ENCODE assay signal across 13 mouse cellular contexts in the genomic region with DNA sequence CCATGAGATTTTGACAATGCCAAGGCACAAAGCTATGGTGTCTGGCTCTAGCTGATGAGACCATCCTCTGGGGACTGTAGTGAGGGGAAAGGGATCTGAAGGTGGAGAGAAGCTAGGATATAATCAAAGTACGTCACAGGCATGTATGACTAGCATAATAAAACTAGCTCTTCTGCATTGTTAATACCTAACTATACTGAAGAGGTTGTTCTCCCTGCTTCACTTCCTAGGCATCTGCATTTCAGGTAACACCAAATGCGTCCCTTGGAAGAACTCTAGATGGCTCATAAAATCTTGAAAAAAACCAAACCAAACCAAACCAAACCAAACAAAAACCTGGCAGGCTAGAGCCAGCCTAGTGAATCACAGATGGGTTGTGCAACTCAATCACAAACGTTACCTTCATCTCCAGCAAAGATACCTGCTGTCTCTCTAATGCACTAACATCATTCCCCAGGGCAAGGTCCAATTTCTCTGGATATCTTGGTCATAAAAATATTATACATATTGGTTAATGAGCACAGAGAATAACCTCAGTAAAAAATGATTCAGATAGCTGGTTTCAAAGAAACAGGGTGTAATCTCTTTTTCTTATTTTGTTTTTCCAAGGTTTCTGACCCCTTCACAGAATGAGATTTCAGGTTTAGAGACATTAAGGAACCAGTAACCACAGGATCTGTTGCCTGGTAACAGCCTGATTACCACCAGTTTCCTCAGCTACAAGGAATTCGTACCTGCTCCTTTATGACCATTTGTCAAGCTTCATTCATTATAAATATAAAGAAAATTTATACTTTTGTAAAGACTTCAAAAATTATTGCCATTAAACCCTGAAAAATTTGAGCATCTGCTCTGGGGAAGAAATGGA.
DNase-seq lines count a peak whose midpoint lies in the region; ATAC-seq and TF ChIP-seq lines count a peak whose summit lies in the region.
"Had no signal": no experiment of that assay in that cellular context is flagged by ENCODE, and none has a peak within 500 bp of the region (broad histone marks: within the 10 kb centered on the region; RNA-seq: fewer than 3 reads in every experiment).

No protein-coding gene starts in this region.

- H3K9ac ChIP-seq in forebrain, embryonic 12.5 days: no peak overlapping the region
- no peak overlapping the region for H3K9ac ChIP-seq in MEL (ENCODE audit: control insufficient read depth, low read depth, low read length, poor library complexity, severe bottlenecking)
- H3K9ac ChIP-seq in midbrain, embryonic 12.5 days (replicated peaks): no peak overlapping the region
- H3K9ac ChIP-seq: lung, embryonic 14.5 days had no signal

- no peaks in the 10 kb centered on the region for H3K27me3 ChIP-seq in forebrain, embryonic 12.5 days
- H3K27me3 ChIP-seq in forebrain, embryonic 10.5 days (ENCODE audit: poor library complexity, severe bottlenecking): no peaks in the 10 kb centered on the region
- no peaks in the 10 kb centered on the region for H3K27me3 ChIP-seq in MEL (ENCODE audit: control insufficient read depth in 1 of 2, insufficient read depth in 2 of 2, low read length in 2 of 2)
- no peaks in the 10 kb centered on the region for H3K27me3 ChIP-seq in midbrain, embryonic 12.5 days

- H3K4me3 ChIP-seq in forebrain, embryonic 12.5 days (replicated peaks): no peak overlapping the region
- H3K4me3 ChIP-seq in forebrain, embryonic 10.5 days: no peak overlapping the region
- no peak overlapping the region for H3K4me3 ChIP-seq in MEL (ENCODE audit: control insufficient read depth in 1 of 2, insufficient read depth in 1 of 2, low read depth in 2 of 2, low read length in 2 of 2)
- H3K4me3 ChIP-seq in midbrain, embryonic 12.5 days: no peak overlapping the region
- H3K4me3 ChIP-seq: heart, embryonic 10.5 days had no signal

- TF ChIP-seq CTCF in MEL (IDR thresholded peaks at IDR 0.05 in 2 of 3, conservative IDR thresholded peaks at IDR 0.05 in 1 of 3; ENCODE audit: control insufficient read depth in 1 of 3, insufficient read depth in 1 of 3, low read depth in 2 of 3, low read length in 3 of 3, poor library complexity in 1 of 3, severe bottlenecking in 1 of 3): no peak

- TF ChIP-seq RAD21 in MEL (IDR thresholded peaks at IDR 0.05; ENCODE audit: low read depth, low read length): no peak

- TF ChIP-seq POLR2A in MEL (IDR thresholded peaks at IDR 0.05; ENCODE audit: control insufficient read depth in 1 of 2, insufficient read depth in 1 of 2, low read depth in 1 of 2, low read length in 2 of 2, poor library complexity in 1 of 2): no peak

- intact Hi-C loops in left cerebral cortex, postnatal 14 days (cut with DNase I): no loop called here

- H3K4me2 ChIP-seq in forebrain, embryonic 12.5 days: no peak overlapping the region
- H3K4me2 ChIP-seq in midbrain, embryonic 12.5 days (replicated peaks): no peak overlapping the region
- H3K4me2 ChIP-seq: lung, embryonic 14.5 days had no signal

- no peaks in the 10 kb centered on the region for H3K79me2 ChIP-seq in MEL (ENCODE audit: control insufficient read depth, insufficient read depth, low read length, poor library complexity)

- H3K4me1 ChIP-seq in forebrain, embryonic 12.5 days: peaks cover 11% of the 10 kb centered on the region
- H3K4me1 ChIP-seq in forebrain, embryonic 10.5 days: peaks cover 12% of the 10 kb centered on the region
- peaks cover 3% of the 10 kb centered on the region in 2 experiments; a peak in 2 of 4 replicates for H3K4me1 ChIP-seq in MEL (ENCODE audit: control insufficient read depth in 1 of 2, insufficient read depth in 2 of 2, low read length in 2 of 2)
- H3K4me1 ChIP-seq in midbrain, embryonic 12.5 days: 0 out of 2 replicates have a peak, but pooled peaks cover 6% of the 10 kb centered on the region
- H3K4me1 ChIP-seq: heart, embryonic 10.5 days had no signal

- TF ChIP-seq EP300 in MEL (IDR thresholded peaks at IDR 0.05; ENCODE audit: low read depth in 1 of 2, low read length in 2 of 2): no peak

- 61% methylated on average over 4 of the region's 4 CpGs for WGBS in forebrain, embryonic 12.5 days
- WGBS in forebrain, embryonic 10.5 days: 64% methylated on average over 4 of the region's 4 CpGs
- 45% methylated on average over 4 of the region's 4 CpGs for WGBS in midbrain, embryonic 12.5 days

- H3K27ac ChIP-seq in forebrain, embryonic 12.5 days: no peak overlapping the region
- no peak overlapping the region for H3K27ac ChIP-seq in forebrain, embryonic 10.5 days
- H3K27ac ChIP-seq in MEL (ENCODE audit: control insufficient read depth, low read depth, low read length): no peak overlapping the region
- H3K27ac ChIP-seq in midbrain, embryonic 12.5 days (replicated peaks): peak overlapping the region; percentile 65
- H3K27ac ChIP-seq: heart, embryonic 10.5 days had no signal

- no peak for DNase-seq in forebrain, embryonic 10.5 days (ENCODE audit: extremely low spot score, low spot score)
- DNase-seq in MEL (ENCODE audit: low read depth, low spot score): peak; percentile 18
- DNase-seq in cerebellum, postnatal 14 days: peak; percentile 21 to 54
- no peak for DNase-seq in right cerebral cortex, postnatal 25 days
- no peak for DNase-seq in heart, adult 11 months
- DNase-seq in left cerebral cortex, postnatal 14 days (ENCODE audit: low spot score in 2 of 2): no peak
- DNase-seq: adrenal gland, postnatal 36 days; lung, embryonic 14.5 days; right cerebral cortex, postnatal 14 days; thymus, postnatal 14 days had no signal

- no peaks in the 10 kb centered on the region for H3K36me3 ChIP-seq in forebrain, embryonic 12.5 days (replicated peaks)
- no peaks in the 10 kb centered on the region for H3K36me3 ChIP-seq in forebrain, embryonic 10.5 days (replicated peaks)
- peaks cover 0 to 8% of the 10 kb centered on the region in 2 experiments; a peak in 2 of 4 replicates for H3K36me3 ChIP-seq in MEL (ENCODE audit: control insufficient read depth in 1 of 2, insufficient read depth in 2 of 2, low read length in 2 of 2)
- H3K36me3 ChIP-seq in midbrain, embryonic 12.5 days: no peaks in the 10 kb centered on the region
- H3K36me3 ChIP-seq: heart, embryonic 10.5 days had no signal

- no peaks in the 10 kb centered on the region for H3K9me3 ChIP-seq in forebrain, embryonic 12.5 days
- H3K9me3 ChIP-seq in forebrain, embryonic 10.5 days: no peaks in the 10 kb centered on the region
- H3K9me3 ChIP-seq in MEL (replicated peaks; ENCODE audit: insufficient read depth, low read length): no peaks in the 10 kb centered on the region
- no peaks in the 10 kb centered on the region for H3K9me3 ChIP-seq in midbrain, embryonic 12.5 days
- H3K9me3 ChIP-seq: heart, embryonic 10.5 days had no signal

- ATAC-seq in forebrain, embryonic 12.5 days (ENCODE audit: low FRiP score): peak; percentile 57; the same call in 1 of the 2 replicates
- peak; percentile 55; the same call in 1 of the 2 replicates for ATAC-seq in midbrain, embryonic 12.5 days (ENCODE audit: low FRiP score, low read depth)

TF ChIP-seq in MEL, 35 proteins besides CTCF, POLR2A, EP300 and RAD21:
- TF ChIP-seq NRF1 (IDR thresholded peaks at IDR 0.05; ENCODE audit: insufficient read depth, low read depth, low read length, poor library complexity, severe bottlenecking) (no peak), HCFC1 (IDR thresholded peaks at IDR 0.05; ENCODE audit: low read depth, low read length) (no peak), ETS1 (IDR thresholded peaks at IDR 0.05; ENCODE audit: low read depth, low read length) (no peak), SIN3A (IDR thresholded peaks at IDR 0.05; ENCODE audit: low read length) (no peak), UBTF (IDR thresholded peaks at IDR 0.05; ENCODE audit: borderline replicate concordance, insufficient read depth, low read depth, low read length) (no peak), MYB (IDR thresholded peaks at IDR 0.05; ENCODE audit: low read depth, low read length) (no peak), MAFK (IDR thresholded peaks at IDR 0.05; ENCODE audit: borderline replicate concordance, low read depth, low read length) (no peak), TBP (IDR thresholded peaks at IDR 0.05; ENCODE audit: low read depth, low read length) (no peak), USF1 (IDR thresholded peaks at IDR 0.05; ENCODE audit: low read depth, low read length) (no peak), GATA1 (IDR thresholded peaks at IDR 0.05; ENCODE audit: low read depth, low read length) (no peak), NELFE (IDR thresholded peaks at IDR 0.05; ENCODE audit: low read depth, low read length) (no peak), ZMIZ1 (IDR thresholded peaks at IDR 0.05; ENCODE audit: low read depth, low read length) (no peak), POLR2AphosphoS2 (IDR thresholded peaks at IDR 0.05; ENCODE audit: low read length) (no peak)

Comparison
In these comparisons a context has a peak if more than half of its experiments do, and no peak if none do; other contexts are left out.
1. DNase-seq: peak in MEL (single experiment) and cerebellum, postnatal 14 days (2 of 2); none in forebrain, embryonic 10.5 days (single experiment), right cerebral cortex, postnatal 25 days (single experiment), heart, adult 11 months (single experiment) and left cerebral cortex, postnatal 14 days (0 of 2).